ENCODE assay signal across 9 mouse cellular contexts in the genomic region with DNA sequence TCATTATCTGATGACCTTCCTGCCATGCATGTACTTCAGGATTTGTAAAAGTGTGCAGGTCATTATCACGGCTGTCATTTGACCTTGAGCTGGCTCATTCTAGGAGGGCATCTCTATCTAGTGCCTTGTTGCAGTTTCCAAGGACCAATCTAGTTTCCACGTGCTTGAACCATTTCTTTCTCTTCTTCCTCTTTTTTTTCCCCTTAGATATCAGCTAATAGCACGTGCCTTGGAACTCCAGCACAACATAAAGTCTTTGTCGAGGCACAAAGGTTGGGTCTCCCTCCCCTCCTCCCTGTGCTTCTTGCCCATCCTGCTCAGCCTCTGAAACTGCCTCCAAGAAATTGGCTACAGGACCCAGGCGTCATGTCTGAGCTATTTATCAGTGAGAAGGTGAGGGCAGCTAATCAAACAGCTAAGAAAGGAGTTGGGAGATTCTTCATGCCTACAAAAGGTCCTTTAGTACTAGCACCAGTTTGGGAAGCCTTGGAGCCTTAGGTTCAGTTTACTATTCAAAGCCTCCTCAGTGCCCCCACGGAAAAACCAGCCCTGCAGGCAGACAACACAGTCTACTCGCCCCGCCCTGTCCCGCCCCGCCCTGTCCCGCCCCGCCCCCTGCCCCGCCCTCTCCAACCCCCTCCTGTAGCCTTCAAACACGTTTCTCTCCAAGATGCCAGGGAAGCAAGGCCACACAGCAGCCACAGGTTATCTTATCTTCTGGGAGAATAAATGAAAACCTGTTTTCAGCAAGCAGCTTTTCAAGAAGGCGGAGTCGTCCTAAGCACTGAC.
A peak's percentile ranks its signal among the peaks of the same experiment; 100 is the strongest.
DNase-seq lines count a peak whose midpoint lies in the region; ATAC-seq and TF ChIP-seq lines count a peak whose summit lies in the region.
"Had no signal": no experiment of that assay in that cellular context is flagged by ENCODE, and none has a peak within 500 bp of the region (broad histone marks: within the 10 kb centered on the region; RNA-seq: fewer than 3 reads in every experiment).

No protein-coding gene starts in this region.

- DNase-seq in kidney, postnatal 25 days, result no peak
- no peak for DNase-seq in ES-E14 (ENCODE audit: low read depth, low spot score)
- DNase-seq in limb, embryonic 10.5 days (ENCODE audit: low spot score), result peak; percentile 39
- no peak for DNase-seq in ovary, adult 18-20 months (ENCODE audit: low spot score)
- no peak for DNase-seq in adrenal gland, postnatal 10 days
- DNase-seq: lung, adult 18-20 months had no signal

- H3K36me3 ChIP-seq in kidney, embryonic 14.5 days (ENCODE audit: control insufficient read depth, insufficient read depth, low read length), result no peaks in the 10 kb centered on the region
- H3K36me3 ChIP-seq in ES-E14 (ENCODE audit: control insufficient read depth, insufficient read depth, low read length, poor library complexity, severe bottlenecking), result no peaks in the 10 kb centered on the region
- no peaks in the 10 kb centered on the region for H3K36me3 ChIP-seq in limb, embryonic 10.5 days
- H3K36me3 ChIP-seq: embryonic facial prominence, embryonic 15.5 days had no signal

- H3K9me3 ChIP-seq in kidney, embryonic 14.5 days (ENCODE audit: control insufficient read depth, low read length), result no peaks in the 10 kb centered on the region
- H3K9me3 ChIP-seq in ES-E14 (ENCODE audit: control insufficient read depth, insufficient read depth, low read depth, low read length), result no peaks in the 10 kb centered on the region
- no peaks in the 10 kb centered on the region for H3K9me3 ChIP-seq in limb, embryonic 10.5 days (replicated peaks)
- H3K9me3 ChIP-seq: embryonic facial prominence, embryonic 15.5 days had no signal

- 0 out of 2 replicates have a peak overlapping the region, but pooled peaks have one; percentile 5 for H3K4me2 ChIP-seq in kidney, embryonic 14.5 days (replicated peaks; ENCODE audit: low read depth, low read length)
- H3K4me2 ChIP-seq: embryonic facial prominence, embryonic 15.5 days had no signal

- 0 out of 2 replicates have a peak, but pooled peaks have one; percentile 55 for ATAC-seq in kidney, embryonic 14.5 days (ENCODE audit: low FRiP score, low TSS enrichment)
- 0 out of 2 replicates have a peak, but pooled peaks have one; percentile 15 for ATAC-seq in common myeloid progenitor, adult 5-6 weeks (replicated peaks; ENCODE audit: low read depth, poor library complexity, severe bottlenecking)

- no peaks in the 10 kb centered on the region for H3K4me1 ChIP-seq in kidney, embryonic 14.5 days (ENCODE audit: control insufficient read depth, insufficient read depth, low read length)
- H3K4me1 ChIP-seq in ES-E14 (ENCODE audit: control insufficient read depth in 2 of 2, insufficient read depth in 2 of 2, low read length in 2 of 2, poor library complexity in 1 of 2), result peaks cover 0 to 2% of the 10 kb centered on the region in 2 experiments; a peak in 1 of 4 replicates
- H3K4me1 ChIP-seq in limb, embryonic 10.5 days, result peaks cover 22% of the 10 kb centered on the region

- H3K27ac ChIP-seq in kidney, embryonic 14.5 days (ENCODE audit: low read depth, low read length), result no peak overlapping the region
- H3K27ac ChIP-seq in ES-E14 (ENCODE audit: insufficient read depth, low read depth, low read length, poor library complexity, severe bottlenecking), result no peak overlapping the region
- H3K27ac ChIP-seq in limb, embryonic 10.5 days, result 0 out of 2 replicates have a peak overlapping the region, but pooled peaks have one; percentile 31
- H3K27ac ChIP-seq: embryonic facial prominence, embryonic 15.5 days had no signal

- H3K27me3 ChIP-seq in kidney, embryonic 14.5 days (ENCODE audit: control insufficient read depth, insufficient read depth, low read length), result no peaks in the 10 kb centered on the region
- 0 out of 2 replicates have a peak, but pooled peaks cover 2% of the 10 kb centered on the region for H3K27me3 ChIP-seq in limb, embryonic 10.5 days (ENCODE audit: low read depth, poor library complexity, severe bottlenecking)
- H3K27me3 ChIP-seq: embryonic facial prominence, embryonic 15.5 days had no signal

- no peak overlapping the region for H3K9ac ChIP-seq in kidney, embryonic 14.5 days (ENCODE audit: low read depth, low read length)
- H3K9ac ChIP-seq in ES-E14 (ENCODE audit: insufficient read depth, low read depth, low read length, poor library complexity, severe bottlenecking), result no peak overlapping the region
- H3K9ac ChIP-seq: embryonic facial prominence, embryonic 15.5 days had no signal

- no peak overlapping the region for H3K4me3 ChIP-seq in kidney, embryonic 14.5 days (ENCODE audit: low read length)
- H3K4me3 ChIP-seq in ES-E14 (ENCODE audit: insufficient read depth in 1 of 2, low read depth in 1 of 2, low read length in 2 of 2, poor library complexity in 1 of 2, severe bottlenecking in 1 of 2), result peak overlapping the region; percentile 16 to 36; a peak in 1 of 4 replicates
- 0 out of 2 replicates have a peak overlapping the region, but pooled peaks have one; percentile 22 for H3K4me3 ChIP-seq in limb, embryonic 10.5 days
- H3K4me3 ChIP-seq: embryonic facial prominence, embryonic 15.5 days had no signal

- 15% methylated on average over 16 of the region's 16 CpGs for WGBS in kidney, embryonic 14.5 days
- 14% methylated on average over 16 of the region's 16 CpGs for WGBS in limb, embryonic 10.5 days

- in situ Hi-C loops in ES-E14 (cut with MboI; ENCODE audit: low sequenced_read_pairs in 2 of 2, unreplicated experiment in 2 of 2), result loop anchor here in 1 of 2 experiments (25.0 kb wide), 1 partner anchor 355 kb away; no protein-coding TSS in a partner anchor

TF ChIP-seq in ES-E14, 5 proteins besides CTCF, POLR2A, EP300 and RAD21:
- TF ChIP-seq ZC3H11A (IDR thresholded peaks at IDR 0.05; ENCODE audit: borderline replicate concordance, low read depth, low read length) (no peak), ZNF384 (IDR thresholded peaks at IDR 0.05; ENCODE audit: low read depth, low read length) (no peak)
TF ChIP-seq in ES-E14: peak in this region for 0.
